Mouse (Mus musculus) embryonic fibroblast, embryonic 13.5 days (primary cell): ENCODE measurements around the gene Epsti1.

ENCODE experiments used
- CTCF ChIP-seq: IDR thresholded peaks from 2 replicates; pipeline ENCODE4 v1.5.1; 2011; ENCODE audit warnings: mild to moderate bottlenecking, control low read depth, low read length, moderate library complexity, borderline replicate concordance; ENCODE audit not compliant: insufficient read depth
- POLR2A ChIP-seq: IDR thresholded peaks from 2 replicates; pipeline ENCODE4 v1.6.1; 2011; ENCODE audit warnings: low read depth, mild to moderate bottlenecking, control low read depth, low read length, moderate library complexity

DNA sequence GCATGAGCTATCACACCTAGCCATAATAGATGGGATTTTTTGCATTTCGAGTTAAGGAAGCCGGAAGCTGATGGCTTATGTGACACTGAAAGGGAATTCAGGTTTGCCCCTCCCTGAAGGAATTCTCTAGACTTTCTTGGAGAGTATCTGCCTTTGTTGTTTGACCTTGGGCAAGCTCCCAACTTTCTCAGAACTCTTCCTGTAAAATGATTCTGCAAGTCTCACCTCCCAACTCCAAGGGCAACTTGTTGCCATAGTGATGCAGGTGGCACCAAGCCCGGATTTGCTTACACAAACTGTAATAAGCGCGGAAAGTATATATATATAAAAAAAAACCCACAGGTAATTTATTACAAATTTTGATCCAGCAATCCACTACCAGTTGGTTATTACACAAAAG is 29.2 kb downstream of the Epsti1 start:
- TF ChIP-seq POLR2A (no peak), CTCF (no peak)
